Mouse (Mus musculus): Measurements from ENCODE around the gene Tmem222.

GRCm38 (mm10) chr4:133268931-133269330 is 8.7 kb downstream of the Tmem222 start:
- TF ChIP-seq CTCF (conservative IDR thresholded peaks at IDR 0.05; ENCODE audit: insufficient read depth, insufficient read length, low read depth, low read length) (no peak), POLR2A (IDR thresholded peaks at IDR 0.05; ENCODE audit: low read depth, low read length) (no peak)
